Mouse (Mus musculus) myocyte (in vitro differentiated cells): Measurements from ENCODE around the gene Olfr275. TPM values are rescaled to one million over a fixed set of nuclear protein-coding genes. Genes with fewer than 3 reads are reported as not detected.

Experiments used
- H3K27me3 ChIP-seq: one replicate; pipeline ENCODE4 v1.6.1; 2011; ENCODE audit not compliant: control insufficient read depth, insufficient read depth, insufficient read length
- H3K36me3 ChIP-seq: one replicate; pipeline ENCODE4 v1.6.1; 2011; ENCODE audit not compliant: control insufficient read depth, insufficient read depth
- H3K4me2 ChIP-seq: one replicate; pipeline ENCODE4 v1.6.1; 2011; ENCODE audit warnings: low read depth, control low read depth
- H3K4me3 ChIP-seq: one replicate; pipeline ENCODE4 v1.5.1; 2011; ENCODE audit warnings: mild to moderate bottlenecking, control low read depth, moderate library complexity
- H3K79me2 ChIP-seq: one replicate; pipeline ENCODE4 v1.6.1; 2011; ENCODE audit not compliant: control insufficient read depth, insufficient read depth
- H3ac ChIP-seq: one replicate; pipeline ENCODE4 v1.6.1; 2011; ENCODE audit not compliant: control insufficient read depth, insufficient read length
- CEBPB ChIP-seq: IDR thresholded peaks from 2 replicates; pipeline ENCODE4 v1.6.1; 2011; ENCODE audit warnings: mild to moderate bottlenecking, moderate library complexity; ENCODE audit not compliant: poor library complexity, insufficient read depth, severe bottlenecking
- E2F4 ChIP-seq: IDR thresholded peaks from one replicate; pipeline ENCODE4 v1.6.1; 2011; ENCODE audit warnings: mild to moderate bottlenecking, control low read depth, moderate library complexity; ENCODE audit not compliant: insufficient read depth
- MAX ChIP-seq: IDR thresholded peaks from one replicate; pipeline ENCODE4 v1.6.1; 2011; ENCODE audit warnings: low read depth, mild to moderate bottlenecking, control low read depth
- MYOD1 ChIP-seq, 3 experiments: IDR thresholded peaks; one replicate each; pipeline ENCODE4 v1.6.1; 2011; ENCODE audit warnings: control low read depth in 2 of 3, low read depth in 2 of 3, mild to moderate bottlenecking in 2 of 3, moderate library complexity in 1 of 3; ENCODE audit not compliant: insufficient read length in 2 of 3, control insufficient read depth in 1 of 3
- MYOG ChIP-seq, 3 experiments: IDR thresholded peaks; one replicate each; pipeline ENCODE4 v1.6.1; 2011; ENCODE audit warnings: control low read depth in 2 of 3, low read depth in 2 of 3, mild to moderate bottlenecking in 2 of 3; ENCODE audit not compliant: insufficient read length in 2 of 3, control insufficient read depth in 1 of 3, insufficient read depth in 1 of 3
- POLR2A ChIP-seq: IDR thresholded peaks from one replicate; pipeline ENCODE4 v1.6.1; 2011; ENCODE audit warnings: low read depth, mild to moderate bottlenecking, control low read depth, moderate library complexity; ENCODE audit not compliant: insufficient read length
- POLR2AphosphoS2 ChIP-seq: IDR thresholded peaks from one replicate; pipeline ENCODE4 v1.6.1; 2011; ENCODE audit warnings: low read depth, control low read depth; ENCODE audit not compliant: insufficient read length
- REST ChIP-seq: IDR thresholded peaks from one replicate; pipeline ENCODE4 v1.6.1; 2011; ENCODE audit warnings: mild to moderate bottlenecking, control low read depth, moderate library complexity; ENCODE audit not compliant: insufficient read depth, insufficient read length
- SRF ChIP-seq: IDR thresholded peaks from one replicate; pipeline ENCODE4 v1.6.1; 2011; ENCODE audit warnings: low read depth; ENCODE audit not compliant: control insufficient read depth, insufficient read length
- TCF12 ChIP-seq: IDR thresholded peaks from one replicate; pipeline ENCODE4 v1.6.1; 2011; ENCODE audit warnings: mild to moderate bottlenecking, control low read depth; ENCODE audit not compliant: poor library complexity, insufficient read depth, severe bottlenecking
- TCF3 ChIP-seq: IDR thresholded peaks from one replicate; pipeline ENCODE4 v1.6.1; 2011; ENCODE audit warnings: low read depth, control low read depth; ENCODE audit not compliant: insufficient read length
- USF1 ChIP-seq: IDR thresholded peaks from one replicate; pipeline ENCODE4 v1.6.1; 2011; ENCODE audit warnings: low read depth, mild to moderate bottlenecking, control low read depth, moderate library complexity
- polyA plus RNA-seq: library from polyadenylated mRNA; unstranded; fragments of >200 nt; fragmentation: generic; extraction: Trizol; gene quantifications from one replicate; pipeline ENCODE4 v1.2.1, GENCODE M21; 2012; ENCODE audit warnings: missing spikeins

Olfr275 gene
- polyA plus RNA-seq, 1 experiment: not detected

GRCm38 (mm10) chr4:52849039-52849635, 34.7 kb downstream of the Olfr275 start:
- Histone ChIP-seq H3K4me2 (no peak overlapping the region), H3K27me3 (no peaks in the 10 kb centered on the region), H3K79me2 (no peaks in the 10 kb centered on the region), H3ac (no peak overlapping the region), H3K36me3 (no peaks in the 10 kb centered on the region), H3K4me3 (no peak overlapping the region)
- no peak for TF ChIP-seq USF1
- TF ChIP-seq CEBPB: no peak
- TF ChIP-seq E2F4: no peak
- no peak for TF ChIP-seq MYOG (IDR thresholded peaks at IDR 0.05; ENCODE audit: control insufficient read depth in 1 of 3, insufficient read depth in 1 of 3, insufficient read length in 2 of 3, low read depth in 2 of 3)
- no peak for TF ChIP-seq MAX
- no peak for TF ChIP-seq POLR2A
- no peak for TF ChIP-seq MYOD1 (IDR thresholded peaks at IDR 0.05; ENCODE audit: control insufficient read depth in 1 of 3, insufficient read length in 2 of 3, low read depth in 2 of 3)
- TF ChIP-seq TCF3: no peak
- no peak for TF ChIP-seq TCF12
- no peak for TF ChIP-seq REST
- no peak for TF ChIP-seq SRF

- Histone ChIP-seq H3ac (no peak overlapping the region), H3K27me3 (no peaks in the 10 kb centered on the region), H3K79me2 (no peaks in the 10 kb centered on the region), H3K36me3 (no peaks in the 10 kb centered on the region), H3K4me2 (no peak overlapping the region), H3K4me3 (no peak overlapping the region)
- TF ChIP-seq USF1: no peak
- TF ChIP-seq MAX: no peak
Measured at GRCm38 (mm10) chr4:52849672-52850071, 35.3 kb downstream of the Olfr275 start.

- TF ChIP-seq TCF3 (no peak), TCF12 (no peak), MYOD1 (IDR thresholded peaks at IDR 0.05; ENCODE audit: control insufficient read depth in 1 of 3, insufficient read length in 2 of 3, low read depth in 2 of 3) (no peak), CEBPB (no peak), POLR2AphosphoS2 (no peak), USF1 (no peak)
- Histone ChIP-seq H3ac (no peak within 1 kb of the TSS), H3K79me2 (no peaks in the 10 kb centered on the region), H3K27me3 (no peaks in the 10 kb centered on the region), H3K4me2 (no peak within 1 kb of the TSS), H3K4me3 (no peak within 1 kb of the TSS), H3K36me3 (no peaks in the 10 kb centered on the region)
Measured at GRCm38 (mm10) chr4:52859136-52859535, 44.7 kb downstream of the Olfr275 start, which contains the start of gene Olfr273. TSS of gene Olfr273 (minus strand) at chr4:52859236.

- H3K4me3 ChIP-seq: no peak overlapping the region
- TF ChIP-seq POLR2AphosphoS2 (no peak), USF1 (no peak), POLR2A (no peak)
- H3K27me3 ChIP-seq: no peaks in the 10 kb centered on the region
- H3K4me2 ChIP-seq: no peak overlapping the region
- no peaks in the 10 kb centered on the region for H3K79me2 ChIP-seq
- H3K36me3 ChIP-seq: no peaks in the 10 kb centered on the region
- no peak overlapping the region for H3ac ChIP-seq
Measured at GRCm38 (mm10) chr4:52864156-52864555, 49.8 kb downstream of the Olfr275 start.

Other genes starting within 250 kb of the Olfr275 start
- not detected for gene Toporsl, start 218.3 kb upstream of the Olfr275 start, polyA plus RNA-seq
- gene Olfr273, start 44.6 kb downstream of the Olfr275 start, polyA plus RNA-seq: not detected
- gene Olfr272, start 104.6 kb downstream of the Olfr275 start, polyA plus RNA-seq: not detected
- gene Olfr270, start 149.9 kb downstream of the Olfr275 start, polyA plus RNA-seq: not detected
- gene Nipsnap3a, start 174.7 kb downstream of the Olfr275 start, polyA plus RNA-seq: not detected
- 15.9 TPM for gene Nipsnap3b, start 197.3 kb downstream of the Olfr275 start, polyA plus RNA-seq